Mouse (Mus musculus) lung, adult 2 months (tissue): Measurements from ENCODE around the gene Pcnx. TPM values are rescaled to one million over a fixed set of nuclear protein-coding genes. Genes with fewer than 3 reads are reported as not detected.

Experiments used
- polyA plus RNA-seq: library from polyadenylated mRNA; depleted of rRNA; stranded (reverse); fragments of >200 nt; gene quantifications from 2 replicates; pipeline ENCODE4 v1.2.3, GENCODE M21; 2012; rRNA removed

Gene Pcnx
- polyA plus RNA-seq, 1 experiment, result 66.8 TPM

Other genes with a start within 250 kb of the Pcnx start
- gene Ttc9, start 228.8 kb upstream of the Pcnx start, polyA plus RNA-seq, result 10.2 and 12.8 TPM in 2 replicates
- 5.9 and 6.7 TPM in 2 replicates for gene Map3k9, start 78.8 kb upstream of the Pcnx start, polyA plus RNA-seq